Mouse (Mus musculus): ENCODE measurements around the gene Tpr. TPM values are rescaled to one million over a fixed set of nuclear protein-coding genes. Genes with fewer than 3 reads are reported as not detected.

The Tpr gene
- 39.6 and 45.4 TPM in 2 replicates for polyA plus RNA-seq (2012; rRNA removed)

DNA sequence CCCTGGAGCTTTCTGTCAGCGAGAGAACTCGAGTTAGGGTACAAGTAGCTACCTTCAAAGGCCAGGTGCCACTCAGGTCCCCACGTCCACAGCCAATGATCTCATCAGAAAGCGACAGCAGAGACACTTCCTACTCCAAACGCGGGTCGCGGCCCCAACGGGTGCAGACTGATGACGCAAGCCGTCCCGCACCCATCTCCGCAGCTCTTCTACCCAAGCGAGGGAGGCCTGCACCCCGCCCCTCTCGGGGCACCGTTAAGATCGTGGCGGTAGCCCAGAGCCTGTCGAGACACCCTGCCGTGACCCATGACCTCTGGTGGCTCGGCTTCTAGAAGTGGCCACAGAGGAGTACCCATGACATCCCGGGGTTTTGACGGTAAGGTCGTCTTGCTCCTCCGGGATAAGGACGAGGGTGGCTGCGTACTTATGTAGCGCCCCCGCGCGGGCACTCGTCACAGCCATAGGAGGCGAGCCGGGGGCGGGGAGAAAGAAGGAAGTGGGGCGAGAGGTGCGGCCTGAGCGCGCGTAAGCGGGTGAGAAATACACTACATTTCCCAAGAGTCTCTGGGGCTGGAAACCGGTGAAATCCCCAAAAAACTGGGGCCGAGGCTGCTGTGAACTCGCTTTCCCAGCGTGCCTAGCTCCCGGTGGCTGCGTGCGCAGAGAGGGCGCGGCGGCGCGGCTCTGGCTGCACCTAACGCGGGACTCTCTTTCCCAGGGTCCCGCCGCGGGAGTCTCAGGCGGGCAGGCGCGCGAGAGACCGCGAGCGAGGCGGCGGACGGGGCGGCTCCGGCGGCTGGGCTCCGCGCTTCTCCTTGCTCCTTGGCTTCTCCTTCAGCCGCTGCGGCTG lies at the start of gene Tpr, which contains the start of gene Odr4:
Gene Tpr, plus strand, starts transcription at position 201 of the 850 bp plus-strand sequence.
Gene Odr4, minus strand, starts transcription at position 443 of the 850 bp plus-strand sequence.
- H3K36me3 ChIP-seq (ENCODE audit: control insufficient read depth, insufficient read depth, low read length), result no peaks in the 10 kb centered on the region
- H3K27me3 ChIP-seq (ENCODE audit: control insufficient read depth, insufficient read depth, low read length), result no peaks in the 10 kb centered on the region
- peak within 1 kb of the TSS; percentile 99 for H3K27ac ChIP-seq (ENCODE audit: control insufficient read depth, insufficient read depth, low read depth, low read length)
- H3K4me1 ChIP-seq (ENCODE audit: control insufficient read depth, insufficient read depth, low read length), result no peaks in the 10 kb centered on the region; the same call in 1 of the 2 replicates
- H3K4me3 ChIP-seq (ENCODE audit: control insufficient read depth, low read depth, low read length), result peak within 1 kb of the TSS; percentile 97
- peak; percentile 63 for TF ChIP-seq POLR2A (IDR thresholded peaks at IDR 0.05; ENCODE audit: control insufficient read depth, low read depth, low read length)
- TF ChIP-seq CTCF (IDR thresholded peaks at IDR 0.05; ENCODE audit: control insufficient read depth, insufficient read depth, insufficient replicate concordance, low read depth, low read length), result peak; percentile 50; the same call in 1 of the 2 replicates

DNA sequence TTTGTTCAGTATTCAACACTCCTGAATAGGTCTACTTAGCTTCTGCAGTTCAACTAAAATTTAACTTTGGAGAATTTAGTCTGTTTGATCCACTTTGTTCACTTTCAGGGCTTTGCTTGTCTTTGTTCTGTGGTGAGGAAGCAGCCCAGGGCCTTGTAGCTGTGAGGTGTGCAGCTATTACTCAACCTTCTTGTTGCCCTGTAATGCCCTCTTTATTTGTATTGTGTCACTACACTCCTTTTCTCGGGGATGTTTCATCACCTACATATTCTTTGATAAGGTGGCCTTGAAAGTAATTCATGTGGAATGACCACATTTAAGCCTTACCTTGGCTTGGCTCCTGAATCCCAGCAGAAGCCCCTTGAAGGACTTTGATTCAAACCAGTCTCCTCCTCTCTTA lies 31.8 kb upstream of the Tpr start:
- H3K27ac ChIP-seq (ENCODE audit: control insufficient read depth, insufficient read depth, low read depth, low read length), result no peak overlapping the region
- H3K4me3 ChIP-seq (ENCODE audit: control insufficient read depth, low read depth, low read length), result no peak overlapping the region
- no peaks in the 10 kb centered on the region for H3K4me1 ChIP-seq (ENCODE audit: control insufficient read depth, insufficient read depth, low read length)

GRCm38 (mm10) chr1:150372895-150373294 lies 19.7 kb upstream of the Tpr start:
- no peak overlapping the region for H3K4me3 ChIP-seq (ENCODE audit: control insufficient read depth, low read depth, low read length)
- no peaks in the 10 kb centered on the region for H3K4me1 ChIP-seq (ENCODE audit: control insufficient read depth, insufficient read depth, low read length)
- no peaks in the 10 kb centered on the region for H3K27me3 ChIP-seq (ENCODE audit: control insufficient read depth, insufficient read depth, low read length)
- no peak overlapping the region for H3K27ac ChIP-seq (ENCODE audit: control insufficient read depth, insufficient read depth, low read depth, low read length)
- no peak for TF ChIP-seq CTCF (IDR thresholded peaks at IDR 0.05; ENCODE audit: control insufficient read depth, insufficient read depth, insufficient replicate concordance, low read depth, low read length)
- no peak for TF ChIP-seq POLR2A (IDR thresholded peaks at IDR 0.05; ENCODE audit: control insufficient read depth, low read depth, low read length)
- H3K36me3 ChIP-seq (ENCODE audit: control insufficient read depth, insufficient read depth, low read length), result no peaks in the 10 kb centered on the region; the same call in 1 of the 2 replicates

More for the DNA sequence above, 31.8 kb upstream of the Tpr start:
- Histone ChIP-seq H3K27me3 (ENCODE audit: control insufficient read depth, insufficient read depth, low read length) (no peaks in the 10 kb centered on the region), H3K36me3 (ENCODE audit: control insufficient read depth, insufficient read depth, low read length) (peaks cover 2% of the 10 kb centered on the region; the same call in 1 of the 2 replicates)
- TF ChIP-seq POLR2A (IDR thresholded peaks at IDR 0.05; ENCODE audit: control insufficient read depth, low read depth, low read length), result no peak
- no peak for TF ChIP-seq CTCF (IDR thresholded peaks at IDR 0.05; ENCODE audit: control insufficient read depth, insufficient read depth, insufficient replicate concordance, low read depth, low read length)

- no peak for TF ChIP-seq CTCF (IDR thresholded peaks at IDR 0.05; ENCODE audit: control insufficient read depth, insufficient read depth, insufficient replicate concordance, low read depth, low read length)
- TF ChIP-seq POLR2A (IDR thresholded peaks at IDR 0.05; ENCODE audit: control insufficient read depth, low read depth, low read length), result no peak
- Histone ChIP-seq H3K4me3 (ENCODE audit: control insufficient read depth, low read depth, low read length) (no peak overlapping the region), H3K27me3 (ENCODE audit: control insufficient read depth, insufficient read depth, low read length) (no peaks in the 10 kb centered on the region), H3K4me1 (ENCODE audit: control insufficient read depth, insufficient read depth, low read length) (no peaks in the 10 kb centered on the region), H3K27ac (ENCODE audit: control insufficient read depth, insufficient read depth, low read depth, low read length) (no peak overlapping the region), H3K36me3 (ENCODE audit: control insufficient read depth, insufficient read depth, low read length) (no peaks in the 10 kb centered on the region; the same call in 1 of the 2 replicates)
These were observed 18.4 kb upstream of the Tpr start for GRCm38 (mm10) chr1:150374247-150374646.

- TF ChIP-seq CTCF (IDR thresholded peaks at IDR 0.05; ENCODE audit: control insufficient read depth, insufficient read depth, insufficient replicate concordance, low read depth, low read length), result no peak
- Histone ChIP-seq H3K4me3 (ENCODE audit: control insufficient read depth, low read depth, low read length) (no peak overlapping the region), H3K27me3 (ENCODE audit: control insufficient read depth, insufficient read depth, low read length) (no peaks in the 10 kb centered on the region), H3K27ac (ENCODE audit: control insufficient read depth, insufficient read depth, low read depth, low read length) (no peak overlapping the region), H3K4me1 (ENCODE audit: control insufficient read depth, insufficient read depth, low read length) (no peaks in the 10 kb centered on the region), H3K36me3 (ENCODE audit: control insufficient read depth, insufficient read depth, low read length) (no peaks in the 10 kb centered on the region)
These were observed 8.5 kb upstream of the Tpr start for GRCm38 (mm10) chr1:150384138-150384537.

DNA sequence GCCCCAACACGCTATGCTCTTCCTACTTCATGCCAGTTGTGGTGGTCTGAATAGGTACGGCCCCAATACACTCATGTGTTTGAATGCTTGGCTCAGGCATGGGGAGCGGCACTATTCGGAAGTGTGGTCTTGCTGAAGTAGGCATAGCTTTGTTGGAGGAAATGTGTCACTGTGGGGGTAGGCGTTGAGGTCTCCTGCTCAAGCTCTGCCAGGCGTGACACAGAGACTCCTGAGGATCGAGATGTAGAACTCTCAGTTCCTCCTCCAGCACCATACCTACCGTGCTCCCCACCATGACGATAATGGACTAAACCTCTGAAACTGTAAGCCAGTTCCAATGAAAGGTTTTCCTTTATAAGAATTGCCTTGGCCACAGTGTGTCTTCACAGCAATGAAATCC lies 5.1 kb upstream of the Tpr start:
- TF ChIP-seq CTCF (IDR thresholded peaks at IDR 0.05; ENCODE audit: control insufficient read depth, insufficient read depth, insufficient replicate concordance, low read depth, low read length), result no peak
- TF ChIP-seq POLR2A (IDR thresholded peaks at IDR 0.05; ENCODE audit: control insufficient read depth, low read depth, low read length), result no peak
- Histone ChIP-seq H3K27ac (ENCODE audit: control insufficient read depth, insufficient read depth, low read depth, low read length) (no peak overlapping the region), H3K4me3 (ENCODE audit: control insufficient read depth, low read depth, low read length) (no peak overlapping the region), H3K36me3 (ENCODE audit: control insufficient read depth, insufficient read depth, low read length) (no peaks in the 10 kb centered on the region), H3K27me3 (ENCODE audit: control insufficient read depth, insufficient read depth, low read length) (no peaks in the 10 kb centered on the region), H3K4me1 (ENCODE audit: control insufficient read depth, insufficient read depth, low read length) (no peaks in the 10 kb centered on the region; the same call in 1 of the 2 replicates)

DNA sequence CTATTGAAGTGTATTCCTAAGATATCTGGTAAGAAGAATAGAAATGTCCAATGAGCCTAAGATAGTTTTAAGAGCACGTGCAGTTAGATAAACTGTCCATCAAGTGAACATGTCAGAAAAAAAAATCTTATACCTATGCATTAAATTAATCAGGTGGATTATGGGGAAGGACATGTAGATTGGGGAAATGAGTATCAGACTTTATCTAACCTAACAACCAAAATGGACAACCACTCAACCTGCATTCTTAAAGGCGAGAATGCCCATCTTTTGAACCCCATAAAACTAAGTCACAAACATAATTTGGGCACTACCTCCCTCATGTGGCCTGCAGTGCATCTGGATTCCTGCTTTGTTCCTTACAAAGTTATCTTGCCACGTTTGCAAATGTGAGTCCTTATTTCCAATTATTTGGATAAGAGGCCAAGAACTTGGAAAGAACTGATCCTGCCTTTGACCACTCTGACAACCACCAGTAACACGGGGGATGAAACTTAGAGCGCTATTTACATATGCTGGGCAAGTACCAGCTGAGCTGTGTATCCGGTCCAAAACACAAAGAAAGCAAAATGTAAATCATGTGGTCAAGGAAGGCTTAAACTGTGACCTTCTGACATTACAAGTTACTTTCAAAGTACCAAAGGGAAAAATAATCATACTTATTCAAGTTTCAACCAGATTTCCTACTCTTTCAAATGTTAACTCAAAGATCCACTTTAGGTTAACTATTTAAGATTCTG lies 3.1 kb upstream of the Tpr start:
- Histone ChIP-seq H3K4me3 (ENCODE audit: control insufficient read depth, low read depth, low read length) (no peak overlapping the region), H3K4me1 (ENCODE audit: control insufficient read depth, insufficient read depth, low read length) (no peaks in the 10 kb centered on the region; the same call in 1 of the 2 replicates), H3K36me3 (ENCODE audit: control insufficient read depth, insufficient read depth, low read length) (no peaks in the 10 kb centered on the region), H3K27me3 (ENCODE audit: control insufficient read depth, insufficient read depth, low read length) (no peaks in the 10 kb centered on the region), H3K27ac (ENCODE audit: control insufficient read depth, insufficient read depth, low read depth, low read length) (no peak overlapping the region)
- TF ChIP-seq CTCF (IDR thresholded peaks at IDR 0.05; ENCODE audit: control insufficient read depth, insufficient read depth, insufficient replicate concordance, low read depth, low read length), result no peak
- no peak for TF ChIP-seq POLR2A (IDR thresholded peaks at IDR 0.05; ENCODE audit: control insufficient read depth, low read depth, low read length)
